Mouse (Mus musculus): ENCODE measurements around the gene Gpr84. TPM values are rescaled to one million over a fixed set of nuclear protein-coding genes. Genes with fewer than 3 reads are reported as not detected.

The Gpr84 gene
- polyA plus RNA-seq, 1 experiment from 2014 or later = 0.34 TPM

DNA sequence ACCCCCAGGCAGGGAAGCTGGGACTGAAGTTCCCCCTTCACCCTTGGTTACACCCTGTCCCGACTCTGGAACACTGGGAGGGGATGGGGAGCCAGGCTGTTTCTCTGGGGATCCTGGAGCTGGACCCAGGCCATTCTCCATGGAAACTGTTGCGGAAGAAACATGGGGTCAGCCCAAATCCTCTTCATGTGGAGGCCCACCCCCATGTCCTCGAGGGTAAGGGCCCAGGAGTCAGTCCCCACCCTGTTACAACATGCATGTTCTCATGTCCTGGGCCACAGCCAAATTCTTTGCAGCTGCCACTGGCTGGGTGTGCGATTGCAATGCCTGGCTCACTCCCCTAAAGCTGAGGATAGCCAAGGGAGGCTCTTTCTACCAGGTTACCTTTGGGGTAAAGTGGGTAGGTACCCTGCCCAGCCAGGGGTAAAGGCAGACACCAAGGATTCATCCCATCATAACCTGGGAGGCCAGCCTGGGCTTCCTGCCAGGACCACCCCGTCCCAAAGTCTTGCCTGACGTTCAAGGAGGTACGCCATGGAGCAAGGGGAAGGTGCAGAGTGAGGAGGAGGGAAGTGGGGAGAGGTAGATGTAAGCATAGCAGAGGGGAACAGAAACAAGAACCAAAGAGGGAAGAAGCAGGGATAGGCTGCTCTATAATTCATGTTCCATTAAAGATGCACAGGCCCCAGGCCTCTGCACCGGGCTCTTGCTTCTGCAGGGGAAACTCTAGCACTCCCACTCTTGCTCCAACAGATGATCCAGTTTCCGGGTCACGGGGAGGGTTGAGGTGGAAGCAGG, 5.8 kb upstream of the Gpr84 start:
- Histone ChIP-seq H3K9ac (ENCODE audit: low read length) (no peak overlapping the region), H3K9me3 (ENCODE audit: control insufficient read depth, low read length) (no peaks in the 10 kb centered on the region), H3K36me3 (ENCODE audit: control insufficient read depth, insufficient read depth, low read length) (peaks cover 24% of the 10 kb centered on the region), H3K27me3 (replicated peaks; ENCODE audit: control insufficient read depth, insufficient read depth, low read length) (no peaks in the 10 kb centered on the region), H3K4me1 (replicated peaks; ENCODE audit: control insufficient read depth, insufficient read depth, low read length) (peaks cover 13% of the 10 kb centered on the region), H3K27ac (ENCODE audit: low read depth) (no peak overlapping the region), H3K4me3 (ENCODE audit: low read depth, low read length) (no peak overlapping the region), H3K4me2 (ENCODE audit: low read length) (no peak overlapping the region)
- 71% methylated on average over 10 of the region's 10 CpGs for WGBS
- DNase-seq (ENCODE audit: low spot score) (no peak), ATAC-seq (replicated peaks; ENCODE audit: low FRiP score, low TSS enrichment, low read depth) (no peak)

GRCm38 (mm10) chr15:103315011-103315502, 4.6 kb upstream of the Gpr84 start:
- peak; percentile 74 for ATAC-seq (replicated peaks; ENCODE audit: low FRiP score, low TSS enrichment, low read depth)
- H3K4me1 ChIP-seq (replicated peaks; ENCODE audit: control insufficient read depth, insufficient read depth, low read length) = peaks cover 12% of the 10 kb centered on the region

DNA sequence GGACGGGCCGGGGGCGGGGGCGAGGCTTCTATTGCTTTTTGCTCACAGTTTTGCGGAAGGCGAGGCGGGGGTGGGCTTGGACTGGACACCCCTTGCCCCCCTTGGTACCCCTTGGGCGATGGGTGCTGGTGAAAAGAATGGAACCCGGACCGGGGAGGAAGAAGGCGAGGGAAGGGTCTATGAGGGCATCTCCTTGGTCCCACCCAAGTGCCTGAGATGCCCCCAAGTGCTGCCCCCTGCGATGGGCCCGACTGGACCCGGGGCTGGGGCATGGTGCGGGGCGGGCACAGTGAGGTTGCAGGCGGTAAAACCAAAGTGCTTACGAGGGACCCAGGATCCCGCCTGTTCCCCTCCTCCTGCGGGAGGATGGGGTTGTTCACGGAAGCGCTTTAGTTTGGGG, 3.8 kb upstream of the Gpr84 start:
- Histone ChIP-seq H3K4me1 (replicated peaks; ENCODE audit: control insufficient read depth, insufficient read depth, low read length) (peaks cover 12% of the 10 kb centered on the region), H3K27me3 (replicated peaks; ENCODE audit: control insufficient read depth, insufficient read depth, low read length) (no peaks in the 10 kb centered on the region), H3K9ac (ENCODE audit: low read length) (no peak overlapping the region), H3K4me2 (ENCODE audit: low read length) (peak overlapping the region; percentile 54), H3K9me3 (ENCODE audit: control insufficient read depth, low read length) (no peaks in the 10 kb centered on the region), H3K36me3 (ENCODE audit: control insufficient read depth, insufficient read depth, low read length) (peaks cover 23% of the 10 kb centered on the region), H3K4me3 (ENCODE audit: low read depth, low read length) (no peak overlapping the region), H3K27ac (ENCODE audit: low read depth) (no peak overlapping the region)
- ATAC-seq (replicated peaks; ENCODE audit: low FRiP score, low TSS enrichment, low read depth) = no peak
- 45% methylated on average over 22 of the region's 22 CpGs for WGBS
- DNase-seq (ENCODE audit: low spot score) = no peak

More at GRCm38 (mm10) chr15:103315011-103315502, 4.6 kb upstream of the Gpr84 start:
- Histone ChIP-seq H3K27ac (ENCODE audit: low read depth) (no peak overlapping the region), H3K36me3 (ENCODE audit: control insufficient read depth, insufficient read depth, low read length) (peaks cover 24% of the 10 kb centered on the region), H3K27me3 (replicated peaks; ENCODE audit: control insufficient read depth, insufficient read depth, low read length) (no peaks in the 10 kb centered on the region), H3K4me2 (ENCODE audit: low read length) (peak overlapping the region; percentile 54), H3K4me3 (ENCODE audit: low read depth, low read length) (peak overlapping the region; percentile 13; the same call in 1 of the 2 replicates), H3K9me3 (ENCODE audit: control insufficient read depth, low read length) (no peaks in the 10 kb centered on the region), H3K9ac (ENCODE audit: low read length) (peak overlapping the region; percentile 10; the same call in 1 of the 2 replicates)
- DNase-seq (ENCODE audit: low spot score) = peak; percentile 91
- WGBS = 7% methylated on average over 18 of the region's 18 CpGs

GRCm38 (mm10) chr15:103313495-103314095, 3.2 kb upstream of the Gpr84 start:
- Histone ChIP-seq H3K4me2 (ENCODE audit: low read length) (no peak overlapping the region), H3K27ac (ENCODE audit: low read depth) (no peak overlapping the region)

GRCm38 (mm10) chr15:103308876-103309580, 1.4 kb downstream of the Gpr84 start:
- Histone ChIP-seq H3K27ac (ENCODE audit: low read depth) (no peak overlapping the region), H3K9ac (ENCODE audit: low read length) (0 out of 2 replicates have a peak overlapping the region, but pooled peaks have one; percentile 14), H3K4me3 (ENCODE audit: low read depth, low read length) (no peak overlapping the region), H3K27me3 (replicated peaks; ENCODE audit: control insufficient read depth, insufficient read depth, low read length) (no peaks in the 10 kb centered on the region), H3K4me2 (ENCODE audit: low read length) (0 out of 2 replicates have a peak overlapping the region, but pooled peaks have one; percentile 24), H3K4me1 (replicated peaks; ENCODE audit: control insufficient read depth, insufficient read depth, low read length) (peaks cover 28% of the 10 kb centered on the region), H3K36me3 (ENCODE audit: control insufficient read depth, insufficient read depth, low read length) (no peaks in the 10 kb centered on the region), H3K9me3 (ENCODE audit: control insufficient read depth, low read length) (no peaks in the 10 kb centered on the region)
- 65% methylated on average over 26 of the region's 26 CpGs for WGBS
- DNase-seq (ENCODE audit: low spot score) (no peak), ATAC-seq (replicated peaks; ENCODE audit: low FRiP score, low TSS enrichment, low read depth) (no peak)

More at GRCm38 (mm10) chr15:103313495-103314095, 3.2 kb upstream of the Gpr84 start:
- peak; percentile 69 for DNase-seq (ENCODE audit: low spot score)
- peaks cover 18% of the 10 kb centered on the region for H3K36me3 ChIP-seq (ENCODE audit: control insufficient read depth, insufficient read depth, low read length)
- 19% methylated on average over 18 of the region's 18 CpGs for WGBS
- no peak for ATAC-seq (replicated peaks; ENCODE audit: low FRiP score, low TSS enrichment, low read depth)
- H3K9me3 ChIP-seq (ENCODE audit: control insufficient read depth, low read length) = no peaks in the 10 kb centered on the region
- no peaks in the 10 kb centered on the region for H3K27me3 ChIP-seq (replicated peaks; ENCODE audit: control insufficient read depth, insufficient read depth, low read length)
- H3K4me3 ChIP-seq (ENCODE audit: low read depth, low read length) = no peak overlapping the region
- peaks cover 16% of the 10 kb centered on the region for H3K4me1 ChIP-seq (replicated peaks; ENCODE audit: control insufficient read depth, insufficient read depth, low read length)
- no peak overlapping the region for H3K9ac ChIP-seq (ENCODE audit: low read length)

DNA sequence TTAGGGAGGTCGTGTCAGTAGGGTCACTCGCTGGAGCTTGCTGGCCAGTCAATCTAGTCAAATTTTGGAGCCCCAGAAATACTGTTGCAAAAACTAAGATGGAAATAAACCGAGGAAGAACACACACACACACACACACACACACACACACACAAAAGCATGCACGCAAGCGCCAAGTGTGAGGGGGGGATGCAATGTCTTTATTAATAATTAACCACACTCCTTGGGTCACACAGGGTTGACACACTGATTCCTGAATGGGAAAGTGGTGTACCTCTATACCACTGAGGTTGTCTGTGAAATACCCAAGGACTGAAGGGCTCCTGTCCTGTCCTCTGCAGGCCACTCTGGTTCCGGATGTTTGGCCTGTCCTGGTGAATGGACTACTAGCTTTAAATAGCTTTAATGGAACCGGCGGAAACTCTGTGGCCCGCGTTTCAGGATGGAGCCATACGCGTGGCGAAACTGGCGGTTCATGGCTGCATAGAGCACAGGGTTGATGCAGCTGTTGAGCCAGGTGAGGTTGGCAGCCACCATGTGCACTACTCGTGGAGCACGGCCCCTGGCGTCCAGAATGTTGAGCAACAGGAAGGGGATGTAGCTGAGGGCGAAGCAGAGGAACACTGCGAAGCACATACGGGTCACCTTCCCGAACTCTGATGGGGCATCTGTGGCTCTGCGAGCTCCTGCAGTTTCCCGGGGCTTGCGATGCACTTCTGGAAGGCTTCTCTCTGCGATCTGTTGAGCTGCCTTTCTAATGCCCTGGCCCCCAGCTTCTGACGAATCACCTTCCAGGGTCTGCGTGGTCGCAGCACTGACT, 2.1 kb downstream of the Gpr84 start:
- H3K9ac ChIP-seq (ENCODE audit: low read length) = 0 out of 2 replicates have a peak overlapping the region, but pooled peaks have one; percentile 14
- H3K27ac ChIP-seq (ENCODE audit: low read depth) = no peak overlapping the region
- peaks cover 31% of the 10 kb centered on the region for H3K4me1 ChIP-seq (replicated peaks; ENCODE audit: control insufficient read depth, insufficient read depth, low read length)
- WGBS = 37% methylated on average over 28 of the region's 28 CpGs
- H3K36me3 ChIP-seq (ENCODE audit: control insufficient read depth, insufficient read depth, low read length) = no peaks in the 10 kb centered on the region
- DNase-seq (ENCODE audit: low spot score) = peak; percentile 66
- no peaks in the 10 kb centered on the region for H3K27me3 ChIP-seq (replicated peaks; ENCODE audit: control insufficient read depth, insufficient read depth, low read length)
- H3K4me3 ChIP-seq (ENCODE audit: low read depth, low read length) = no peak overlapping the region
- H3K4me2 ChIP-seq (ENCODE audit: low read length) = peak overlapping the region; percentile 26
- no peaks in the 10 kb centered on the region for H3K9me3 ChIP-seq (ENCODE audit: control insufficient read depth, low read length)
- ATAC-seq (replicated peaks; ENCODE audit: low FRiP score, low TSS enrichment, low read depth) = no peak

- Histone ChIP-seq H3K9ac (ENCODE audit: low read length) (no peak overlapping the region), H3K9me3 (ENCODE audit: control insufficient read depth, low read length) (no peaks in the 10 kb centered on the region), H3K27me3 (replicated peaks; ENCODE audit: control insufficient read depth, insufficient read depth, low read length) (no peaks in the 10 kb centered on the region), H3K4me1 (replicated peaks; ENCODE audit: control insufficient read depth, insufficient read depth, low read length) (peaks cover 42% of the 10 kb centered on the region), H3K4me3 (ENCODE audit: low read depth, low read length) (no peak overlapping the region), H3K4me2 (ENCODE audit: low read length) (no peak overlapping the region; the same call in 1 of the 2 replicates), H3K36me3 (ENCODE audit: control insufficient read depth, insufficient read depth, low read length) (no peaks in the 10 kb centered on the region), H3K27ac (ENCODE audit: low read depth) (no peak overlapping the region)
- ATAC-seq (replicated peaks; ENCODE audit: low FRiP score, low TSS enrichment, low read depth) (no peak), DNase-seq (ENCODE audit: low spot score) (peak; percentile 99)
- 2% methylated on average over 7 of the region's 7 CpGs for WGBS
Measured at GRCm38 (mm10) chr15:103307125-103307524, 3.3 kb downstream of the Gpr84 start.
